Mouse (Mus musculus): ENCODE data around the gene Gpr85. TPM values are rescaled to one million over a fixed set of nuclear protein-coding genes. Genes with fewer than 3 reads are reported as not detected.
A peak's percentile ranks its signal among the peaks of the same experiment; 100 is the strongest.

The Gpr85 gene
- 25.7 and 26.2 TPM in 2 replicates for polyA plus RNA-seq (2014; fragmentation: Nextera tagmentation; extraction: Ambion mirVana)

DNA sequence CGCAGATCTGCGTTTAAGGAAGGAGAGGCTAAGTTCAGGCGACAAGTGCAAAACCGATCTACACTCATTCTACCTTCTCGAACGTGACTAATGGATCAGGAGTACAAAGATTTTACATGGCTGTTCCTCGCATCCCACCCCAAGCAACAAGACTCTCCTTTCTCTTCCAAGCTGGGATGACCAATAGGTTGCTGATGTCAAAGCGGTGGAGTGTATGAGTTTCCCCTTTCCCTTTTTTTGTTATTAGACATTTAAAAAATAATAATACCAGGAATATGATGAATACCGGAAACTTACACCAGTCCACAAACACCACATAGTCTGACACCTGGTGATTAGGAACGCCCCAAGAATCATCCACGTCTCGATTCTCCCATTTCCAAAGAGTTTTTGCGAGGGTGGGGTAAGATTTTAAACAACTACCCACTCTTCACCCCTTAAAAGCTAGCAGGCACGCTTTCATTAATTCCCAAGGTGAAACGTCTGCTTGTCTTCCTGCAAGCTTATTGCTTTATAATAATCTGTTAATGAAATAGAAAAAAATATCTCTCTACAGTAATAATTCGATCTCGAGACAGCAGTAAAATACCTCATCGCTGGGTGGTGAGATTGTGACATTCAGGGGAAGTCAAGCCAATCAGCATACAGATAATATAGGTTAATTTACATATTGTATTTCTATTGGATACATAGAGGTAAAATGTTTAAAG is at the start of gene Gpr85:
TSS of gene Gpr85 (minus strand) at position 598 of the 710 bp plus-strand sequence.
- peak within 1 kb of the TSS; percentile 60 for H3K4me3 ChIP-seq (ENCODE audit: low read depth, low read length)
- no peaks in the 10 kb centered on the region for H3K4me1 ChIP-seq (replicated peaks; ENCODE audit: control insufficient read depth, insufficient read depth, low read length)
- no peaks in the 10 kb centered on the region for H3K27me3 ChIP-seq (ENCODE audit: control insufficient read depth, insufficient read depth, low read length)
- peak; percentile 58 for DNase-seq (ENCODE audit: low spot score)
- WGBS = 48% methylated on average over 18 of the region's 18 CpGs
- H3K36me3 ChIP-seq (ENCODE audit: control insufficient read depth, insufficient read depth, low read length) = no peaks in the 10 kb centered on the region
- H3K27ac ChIP-seq (ENCODE audit: low read depth, low read length) = peak within 1 kb of the TSS; percentile 94
- peak; percentile 8; the same call in 1 of the 2 replicates for ATAC-seq (ENCODE audit: low FRiP score)
- peak within 1 kb of the TSS; percentile 90 for H3K9ac ChIP-seq (ENCODE audit: low read depth, low read length)
- H3K9me3 ChIP-seq (ENCODE audit: control insufficient read depth, low read length) = no peaks in the 10 kb centered on the region
- H3K4me2 ChIP-seq (replicated peaks; ENCODE audit: low read depth, low read length) = peak within 1 kb of the TSS; percentile 76

DNA sequence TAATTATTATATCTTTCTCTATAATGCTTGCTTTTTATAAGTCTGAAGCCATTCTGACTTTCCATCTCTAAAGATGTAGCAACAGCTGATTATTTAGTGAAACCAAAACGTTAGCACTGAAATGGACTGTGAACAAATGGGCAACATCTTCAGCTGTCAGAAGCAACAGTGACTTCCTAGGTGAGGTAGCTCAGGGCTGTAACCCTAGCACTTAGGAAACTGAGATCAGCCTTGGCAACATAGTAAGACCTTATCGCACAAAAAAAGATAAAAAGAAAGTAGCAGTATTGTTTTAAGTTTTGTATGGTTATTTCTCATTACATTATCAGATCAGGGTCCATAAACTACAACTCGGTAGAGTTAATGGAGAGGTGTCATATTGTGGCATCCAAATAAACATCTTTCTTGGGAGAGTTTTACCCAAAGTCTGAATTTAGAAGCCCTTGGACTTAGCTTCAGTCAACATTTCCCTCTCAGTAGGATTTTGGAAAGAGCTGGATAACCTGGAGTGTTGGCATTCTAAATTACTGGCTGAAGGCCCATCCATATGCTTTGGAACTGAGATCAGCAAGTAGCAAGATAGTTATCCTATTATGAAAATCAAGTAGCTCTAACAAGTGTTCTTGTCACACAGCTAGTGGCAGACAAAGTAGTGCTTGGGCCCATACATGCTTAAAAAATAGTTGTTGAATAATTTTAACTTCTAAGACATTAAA is 45.3 kb upstream of the Gpr85 start:
- Histone ChIP-seq H3K27me3 (ENCODE audit: control insufficient read depth, insufficient read depth, low read length) (no peaks in the 10 kb centered on the region), H3K9ac (ENCODE audit: low read depth, low read length) (no peak overlapping the region), H3K9me3 (ENCODE audit: control insufficient read depth, low read length) (no peaks in the 10 kb centered on the region), H3K27ac (ENCODE audit: low read depth, low read length) (no peak overlapping the region), H3K36me3 (ENCODE audit: control insufficient read depth, insufficient read depth, low read length) (no peaks in the 10 kb centered on the region), H3K4me1 (replicated peaks; ENCODE audit: control insufficient read depth, insufficient read depth, low read length) (no peaks in the 10 kb centered on the region), H3K4me2 (replicated peaks; ENCODE audit: low read depth, low read length) (no peak overlapping the region), H3K4me3 (ENCODE audit: low read depth, low read length) (no peak overlapping the region)
- 92% methylated on average over 3 of the region's 3 CpGs for WGBS
- ATAC-seq (ENCODE audit: low FRiP score) (no peak), DNase-seq (ENCODE audit: low spot score) (no peak)

DNA sequence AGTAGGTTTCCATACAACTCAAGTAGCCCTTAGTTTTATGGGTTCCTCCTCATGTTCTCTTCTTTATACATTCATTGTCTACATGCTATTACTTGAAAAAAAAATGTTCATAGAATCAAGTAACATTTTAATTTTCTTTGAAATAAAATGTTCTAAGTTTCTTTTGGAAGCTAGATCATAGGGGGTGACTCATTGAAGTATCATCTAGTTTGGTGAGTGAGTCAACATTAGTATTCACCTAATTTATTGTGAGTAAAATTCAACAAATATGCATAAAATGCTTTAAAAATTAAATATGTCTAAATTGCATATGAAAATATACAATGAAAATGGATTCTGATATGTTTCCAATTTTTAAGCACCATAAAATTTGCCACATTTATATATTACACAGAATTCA is 43.2 kb upstream of the Gpr85 start:
- no peaks in the 10 kb centered on the region for H3K36me3 ChIP-seq (ENCODE audit: control insufficient read depth, insufficient read depth, low read length)
- H3K4me3 ChIP-seq (ENCODE audit: low read depth, low read length) = no peak overlapping the region
- no peak overlapping the region for H3K27ac ChIP-seq (ENCODE audit: low read depth, low read length)
- H3K4me1 ChIP-seq (replicated peaks; ENCODE audit: control insufficient read depth, insufficient read depth, low read length) = no peaks in the 10 kb centered on the region
- H3K9ac ChIP-seq (ENCODE audit: low read depth, low read length) = no peak overlapping the region
- ATAC-seq (ENCODE audit: low FRiP score) (no peak), DNase-seq (ENCODE audit: low spot score) (no peak)
- no peak overlapping the region for H3K4me2 ChIP-seq (replicated peaks; ENCODE audit: low read depth, low read length)
- no peaks in the 10 kb centered on the region for H3K9me3 ChIP-seq (ENCODE audit: control insufficient read depth, low read length)
- no peaks in the 10 kb centered on the region for H3K27me3 ChIP-seq (ENCODE audit: control insufficient read depth, insufficient read depth, low read length)

DNA sequence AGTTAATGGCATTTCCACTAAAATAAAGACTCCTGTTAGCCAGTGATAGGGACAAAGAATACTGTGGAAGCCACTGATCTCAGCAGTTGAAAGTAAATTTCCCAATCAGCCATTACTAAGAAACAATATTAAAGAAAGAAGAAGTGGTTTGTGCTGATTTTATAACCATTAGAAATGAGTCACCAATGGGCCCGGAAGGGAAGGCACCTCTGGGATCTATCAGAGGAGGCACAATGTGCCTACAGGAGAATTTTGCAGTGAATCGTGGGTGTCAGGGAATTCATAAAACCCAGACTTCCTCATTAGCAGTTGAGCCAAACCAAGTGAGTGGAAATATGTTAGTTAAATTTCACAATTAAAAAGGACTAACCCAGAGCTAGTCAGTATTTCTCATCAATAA is 34.2 kb upstream of the Gpr85 start:
- Histone ChIP-seq H3K9ac (ENCODE audit: low read depth, low read length) (no peak overlapping the region), H3K4me2 (replicated peaks; ENCODE audit: low read depth, low read length) (no peak overlapping the region), H3K27ac (ENCODE audit: low read depth, low read length) (no peak overlapping the region), H3K36me3 (ENCODE audit: control insufficient read depth, insufficient read depth, low read length) (no peaks in the 10 kb centered on the region), H3K4me3 (ENCODE audit: low read depth, low read length) (no peak overlapping the region), H3K27me3 (ENCODE audit: control insufficient read depth, insufficient read depth, low read length) (no peaks in the 10 kb centered on the region), H3K9me3 (ENCODE audit: control insufficient read depth, low read length) (no peaks in the 10 kb centered on the region), H3K4me1 (replicated peaks; ENCODE audit: control insufficient read depth, insufficient read depth, low read length) (no peaks in the 10 kb centered on the region)
- WGBS = 96% methylated on average over 2 of the region's 2 CpGs
- DNase-seq (ENCODE audit: low spot score) (no peak), ATAC-seq (ENCODE audit: low FRiP score) (no peak)

DNA sequence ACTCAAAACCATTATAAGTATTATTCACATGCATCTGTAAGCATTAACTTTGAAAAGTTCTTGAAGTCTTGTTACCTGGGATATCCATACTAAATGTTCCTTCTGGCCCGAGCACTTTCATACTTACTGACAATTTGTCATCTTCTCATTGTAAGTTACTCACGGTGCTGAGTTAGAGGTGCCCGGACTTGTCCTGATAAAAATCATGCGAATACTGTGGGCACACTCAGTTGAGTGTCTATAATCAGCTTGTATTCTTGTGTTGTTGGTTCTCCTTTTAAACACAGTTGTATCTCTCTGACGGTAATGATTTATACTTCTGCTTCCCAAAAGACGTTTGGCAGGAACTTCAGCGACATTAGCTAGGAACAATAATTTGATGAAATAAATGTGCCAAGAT is 32.3 kb upstream of the Gpr85 start:
- ATAC-seq (ENCODE audit: low FRiP score) (no peak), DNase-seq (ENCODE audit: low spot score) (no peak)
- Histone ChIP-seq H3K36me3 (ENCODE audit: control insufficient read depth, insufficient read depth, low read length) (no peaks in the 10 kb centered on the region), H3K27me3 (ENCODE audit: control insufficient read depth, insufficient read depth, low read length) (no peaks in the 10 kb centered on the region), H3K9me3 (ENCODE audit: control insufficient read depth, low read length) (no peaks in the 10 kb centered on the region), H3K27ac (ENCODE audit: low read depth, low read length) (no peak overlapping the region), H3K4me1 (replicated peaks; ENCODE audit: control insufficient read depth, insufficient read depth, low read length) (no peaks in the 10 kb centered on the region), H3K4me3 (ENCODE audit: low read depth, low read length) (no peak overlapping the region), H3K9ac (ENCODE audit: low read depth, low read length) (no peak overlapping the region), H3K4me2 (replicated peaks; ENCODE audit: low read depth, low read length) (no peak overlapping the region; the same call in 1 of the 2 replicates)
- WGBS = 81% methylated on average over 7 of the region's 7 CpGs

DNA sequence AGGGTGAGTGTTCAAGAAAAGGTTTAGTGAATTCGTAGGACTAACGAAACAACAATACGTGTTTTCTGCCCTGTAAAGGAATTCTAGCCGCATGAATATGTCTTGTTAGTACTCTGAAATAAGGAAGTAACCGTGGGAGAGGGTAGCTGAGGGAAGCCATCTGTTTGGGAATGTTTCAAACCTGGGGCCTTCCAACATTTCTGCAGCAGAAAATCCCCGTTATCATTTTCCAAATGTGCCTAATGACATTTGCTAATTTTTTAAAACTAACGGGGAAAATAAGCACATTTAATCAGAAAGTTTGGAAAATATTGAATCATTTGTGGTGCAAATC is 31.9 kb upstream of the Gpr85 start:
- 5% methylated on average over 7 of the region's 7 CpGs for WGBS
- H3K9ac ChIP-seq (ENCODE audit: low read depth, low read length) = peak overlapping the region; percentile 0; the same call in 1 of the 2 replicates
- H3K4me1 ChIP-seq (replicated peaks; ENCODE audit: control insufficient read depth, insufficient read depth, low read length) = no peaks in the 10 kb centered on the region
- H3K27me3 ChIP-seq (ENCODE audit: control insufficient read depth, insufficient read depth, low read length) = no peaks in the 10 kb centered on the region
- H3K27ac ChIP-seq (ENCODE audit: low read depth, low read length) = no peak overlapping the region
- H3K4me3 ChIP-seq (ENCODE audit: low read depth, low read length) = peak overlapping the region; percentile 51
- peak overlapping the region; percentile 30 for H3K4me2 ChIP-seq (replicated peaks; ENCODE audit: low read depth, low read length)
- H3K36me3 ChIP-seq (ENCODE audit: control insufficient read depth, insufficient read depth, low read length) = no peaks in the 10 kb centered on the region
- ATAC-seq (ENCODE audit: low FRiP score) (peak; percentile 85), DNase-seq (ENCODE audit: low spot score) (no peak)
- H3K9me3 ChIP-seq (ENCODE audit: control insufficient read depth, low read length) = no peaks in the 10 kb centered on the region

DNA sequence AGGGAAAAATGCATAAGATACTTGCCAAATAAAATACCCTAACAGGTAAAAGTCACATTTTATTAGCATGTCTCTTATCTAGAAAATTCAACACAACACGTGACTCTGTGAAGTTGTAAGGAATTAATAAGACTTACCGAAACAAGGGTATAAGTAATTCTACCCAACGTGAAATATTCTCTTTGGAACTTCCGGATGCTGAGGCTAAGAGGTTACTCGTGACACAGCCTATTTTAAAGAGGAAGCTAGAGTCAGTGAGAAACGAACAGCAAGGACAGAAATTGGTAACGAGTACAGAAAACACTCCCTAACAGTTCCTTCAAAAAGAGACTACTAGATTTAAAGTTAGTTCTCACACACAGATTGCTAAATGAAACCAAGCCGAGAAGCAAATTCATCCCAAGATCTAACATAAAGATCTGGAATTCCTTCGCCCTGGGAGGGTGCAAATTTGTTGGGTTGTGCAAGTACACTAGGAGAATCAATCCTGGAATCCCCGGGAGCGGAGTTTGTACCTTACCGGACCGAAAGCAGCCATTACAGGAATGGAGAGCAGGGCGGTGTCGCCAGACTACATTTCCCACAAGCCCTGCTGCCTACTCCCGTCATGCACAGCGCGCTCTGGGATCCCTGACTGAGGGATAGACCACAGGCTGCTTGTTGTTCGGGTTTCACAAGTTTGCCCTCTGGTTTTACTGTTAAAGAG is 31.3 kb upstream of the Gpr85 start, which contains the start of gene 2610001J05Rik:
TSS of gene 2610001J05Rik (minus strand) at position 600 of the 706 bp plus-strand sequence.
- 2% methylated on average over 19 of the region's 19 CpGs for WGBS
- H3K4me2 ChIP-seq (replicated peaks; ENCODE audit: low read depth, low read length) = peak within 1 kb of the TSS; percentile 33
- peak within 1 kb of the TSS; percentile 51 for H3K4me3 ChIP-seq (ENCODE audit: low read depth, low read length)
- H3K36me3 ChIP-seq (ENCODE audit: control insufficient read depth, insufficient read depth, low read length) = no peaks in the 10 kb centered on the region
- no peaks in the 10 kb centered on the region for H3K9me3 ChIP-seq (ENCODE audit: control insufficient read depth, low read length)
- DNase-seq (ENCODE audit: low spot score) (peak; percentile 91), ATAC-seq (ENCODE audit: low FRiP score) (peak; percentile 100)
- H3K9ac ChIP-seq (ENCODE audit: low read depth, low read length) = peak within 1 kb of the TSS; percentile 59
- H3K27me3 ChIP-seq (ENCODE audit: control insufficient read depth, insufficient read depth, low read length) = no peaks in the 10 kb centered on the region
- no peak within 1 kb of the TSS for H3K27ac ChIP-seq (ENCODE audit: low read depth, low read length)
- H3K4me1 ChIP-seq (replicated peaks; ENCODE audit: control insufficient read depth, insufficient read depth, low read length) = no peaks in the 10 kb centered on the region

DNA sequence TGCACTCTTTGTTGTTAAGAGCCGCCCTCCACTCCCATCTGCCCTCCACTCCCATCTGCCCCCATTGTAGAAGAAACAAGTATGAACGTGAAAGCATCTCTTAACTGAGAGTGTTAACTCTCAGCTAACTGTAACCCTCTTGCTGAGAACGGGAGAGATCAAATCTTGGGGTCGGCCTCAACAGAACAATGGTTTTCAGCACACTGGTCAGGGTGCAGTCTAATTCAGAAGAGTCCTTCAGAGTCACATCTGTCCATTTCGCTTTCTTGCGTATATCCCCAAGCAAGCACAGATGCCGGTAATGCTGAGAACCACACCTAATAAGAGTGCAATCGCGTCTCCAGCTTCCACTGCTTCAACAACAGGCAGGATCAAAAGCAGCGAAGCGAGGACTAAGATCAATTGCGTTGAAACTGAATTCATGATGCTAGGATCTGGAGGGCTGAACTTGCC is 30.6 kb upstream of the Gpr85 start:
- WGBS = 46% methylated on average over 12 of the region's 12 CpGs
- Histone ChIP-seq H3K4me3 (ENCODE audit: low read depth, low read length) (peak overlapping the region; percentile 15), H3K9ac (ENCODE audit: low read depth, low read length) (peak overlapping the region; percentile 35), H3K36me3 (ENCODE audit: control insufficient read depth, insufficient read depth, low read length) (no peaks in the 10 kb centered on the region), H3K27me3 (ENCODE audit: control insufficient read depth, insufficient read depth, low read length) (no peaks in the 10 kb centered on the region), H3K4me1 (replicated peaks; ENCODE audit: control insufficient read depth, insufficient read depth, low read length) (no peaks in the 10 kb centered on the region), H3K9me3 (ENCODE audit: control insufficient read depth, low read length) (no peaks in the 10 kb centered on the region), H3K27ac (ENCODE audit: low read depth, low read length) (no peak overlapping the region), H3K4me2 (replicated peaks; ENCODE audit: low read depth, low read length) (peak overlapping the region; percentile 33)
- DNase-seq (ENCODE audit: low spot score) (peak; percentile 56), ATAC-seq (ENCODE audit: low FRiP score) (peak; percentile 18; the same call in 1 of the 2 replicates)

Data from hindbrain, embryonic 11.5 days (tissue).